Mouse (Mus musculus) stomach, embryonic 16.5 days (tissue): ENCODE data around the gene Ccdc36. TPM values are rescaled to one million over a fixed set of nuclear protein-coding genes. Genes with fewer than 3 reads are reported as not detected.
A peak's percentile ranks its signal among the peaks of the same experiment; 100 is the strongest.

Source experiments
- ATAC-seq: fragments of 200-750 bp; cut with Nextera tagmentation; 2 replicates; pipeline ENCODE4 v1.8.0; 2017; ENCODE audit warnings: moderate number of reproducible peaks, moderate TSS enrichment; ENCODE audit not compliant: insufficient read depth, low FRiP score
- H3K27ac ChIP-seq: fragments of 300-500 bp; sonication (generic); 2 replicates; pipeline ENCODE4 v1.5.1; 2014; ENCODE audit warnings: low read length
- H3K27me3 ChIP-seq: fragments of 300-500 bp; sonication (generic); 2 replicates; pipeline ENCODE4 v1.6.1; 2014; ENCODE audit warnings: low read length, control low read depth, mixed read lengths; ENCODE audit not compliant: control insufficient read depth, insufficient read depth
- H3K36me3 ChIP-seq: fragments of 300-500 bp; sonication (generic); 2 replicates; pipeline ENCODE4 v1.6.1; 2014; ENCODE audit warnings: low read length; ENCODE audit not compliant: control insufficient read depth, insufficient read depth
- H3K4me1 ChIP-seq: fragments of 300-500 bp; sonication (generic); 2 replicates; pipeline ENCODE4 v1.6.1; 2014; ENCODE audit warnings: low read length, control low read depth, mixed read lengths; ENCODE audit not compliant: control insufficient read depth, insufficient read depth
- H3K4me2 ChIP-seq: fragments of 300-500 bp; sonication (generic); 2 replicates; pipeline ENCODE4 v1.6.1; 2014; ENCODE audit warnings: low read depth, low read length, mixed read lengths
- H3K4me3 ChIP-seq: fragments of 300-500 bp; sonication (generic); replicated peaks from 2 replicates; pipeline ENCODE4 v1.5.1; 2014; ENCODE audit warnings: mild to moderate bottlenecking, low read length
- H3K9ac ChIP-seq: fragments of 300-500 bp; sonication (generic); 2 replicates; pipeline ENCODE4 v1.6.1; 2014; ENCODE audit warnings: low read length
- H3K9me3 ChIP-seq: fragments of 300-500 bp; sonication (generic); replicated peaks from 2 replicates; pipeline ENCODE4 v1.6.1; 2016; ENCODE audit warnings: low read length, control low read depth; ENCODE audit not compliant: control insufficient read depth
- WGBS: fragments of 180-500 bp; shearing (Covaris S2); extraction: QIAGEN DNeasy Blood & Tissue Kit; methylation state at CpG from one replicate; pipeline ENCODE4 v1.1.7; 2014; 5-methylcytosine and 5-hydroxymethylcytosine counted together
- polyA plus RNA-seq: library from polyadenylated mRNA; unstranded; fragments of >200 nt; fragmentation: Nextera tagmentation; extraction: Ambion mirVana; gene quantifications from 2 replicates; pipeline ENCODE4 v1.2.1, GENCODE M21; 2015

The Ccdc36 gene
- polyA plus RNA-seq, result 1.3 and 1.9 TPM in 2 replicates

DNA sequence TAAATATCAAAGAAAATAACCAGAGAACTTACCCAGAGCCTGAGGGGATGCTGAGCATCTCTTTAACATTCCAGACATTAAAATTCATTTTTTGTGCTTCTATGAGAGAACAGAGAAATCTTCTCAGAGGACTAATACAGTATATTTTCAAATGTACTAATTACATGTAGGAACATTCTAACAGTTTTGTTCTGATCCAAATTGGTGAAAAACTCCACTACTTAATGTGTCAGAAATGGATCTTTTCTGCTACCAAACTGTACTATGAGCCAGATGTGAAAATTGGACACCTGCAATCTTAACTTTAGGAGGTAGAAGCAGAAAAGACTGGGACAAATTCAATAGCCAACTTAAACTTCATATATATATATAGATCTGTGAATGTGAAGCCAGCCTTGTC lies at the start of gene Ccdc36:
Gene Ccdc36, minus strand, starts transcription at position 101 of the 400 bp plus-strand sequence.
- ATAC-seq, result no peak
- no peak within 1 kb of the TSS for H3K27ac ChIP-seq

GRCm38 (mm10) chr9:108474528-108474927 lies 46.2 kb upstream of the Ccdc36 start:
- Histone ChIP-seq H3K27ac (no peak overlapping the region), H3K9me3 (no peaks in the 10 kb centered on the region), H3K36me3 (no peaks in the 10 kb centered on the region), H3K4me2 (no peak overlapping the region), H3K4me1 (0 out of 2 replicates have a peak, but pooled peaks cover 6% of the 10 kb centered on the region), H3K27me3 (no peaks in the 10 kb centered on the region), H3K9ac (no peak overlapping the region), H3K4me3 (no peak overlapping the region)
- ATAC-seq, result no peak
- WGBS, result 78% methylated on average over 1 of the region's 1 CpGs

More for the DNA sequence above, at the start of gene Ccdc36:
- H3K36me3 ChIP-seq, result no peaks in the 10 kb centered on the region
- no peaks in the 10 kb centered on the region for H3K9me3 ChIP-seq
- no peak within 1 kb of the TSS for H3K9ac ChIP-seq
- no peak within 1 kb of the TSS for H3K4me2 ChIP-seq
- H3K27me3 ChIP-seq, result no peaks in the 10 kb centered on the region
- H3K4me3 ChIP-seq, result no peak within 1 kb of the TSS
- no peaks in the 10 kb centered on the region for H3K4me1 ChIP-seq

DNA sequence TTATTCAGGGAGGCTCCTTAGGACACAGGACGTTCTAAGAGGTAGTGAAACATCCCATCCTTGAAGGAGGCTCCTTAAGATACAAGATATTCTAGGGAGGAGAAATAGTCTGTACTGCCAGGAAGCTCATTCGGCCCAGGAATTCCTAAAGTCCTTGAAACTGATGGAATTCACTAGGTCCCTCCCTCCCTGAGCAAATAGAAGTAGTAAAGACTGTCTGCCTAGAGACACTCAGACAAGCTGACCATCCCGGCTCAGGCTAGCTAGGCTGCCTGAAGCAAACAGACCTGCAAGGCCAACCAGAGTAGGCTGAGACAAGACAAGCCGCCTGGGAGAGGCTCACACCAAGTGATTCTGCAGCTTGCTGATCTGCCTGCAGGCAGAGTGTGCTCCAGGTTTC lies 41.6 kb upstream of the Ccdc36 start:
- no peaks in the 10 kb centered on the region for H3K9me3 ChIP-seq

DNA sequence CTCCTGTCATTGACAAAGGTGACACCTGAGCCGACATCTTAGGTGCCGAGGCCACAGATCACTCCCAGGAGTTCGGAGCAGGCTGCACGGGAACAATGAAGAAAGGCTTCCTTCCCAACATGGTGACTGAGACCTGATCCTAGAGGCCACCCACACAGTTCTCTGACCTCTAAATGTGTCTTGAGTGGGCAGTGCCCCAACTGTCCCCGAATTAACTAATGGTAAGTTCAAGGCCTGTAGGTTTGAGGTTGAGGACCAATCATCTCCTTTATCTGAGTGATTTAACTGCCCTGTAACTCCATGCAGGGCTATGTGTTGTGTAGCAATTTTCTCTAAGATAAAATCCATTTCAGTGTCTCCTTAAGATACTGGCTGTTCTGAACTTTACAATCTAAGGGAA lies 41.1 kb upstream of the Ccdc36 start:
- no peaks in the 10 kb centered on the region for H3K9me3 ChIP-seq
- H3K9ac ChIP-seq, result no peak overlapping the region
- H3K27ac ChIP-seq, result no peak overlapping the region
- WGBS, result 55% methylated on average over 5 of the region's 5 CpGs
- no peaks in the 10 kb centered on the region for H3K27me3 ChIP-seq
- H3K4me3 ChIP-seq, result no peak overlapping the region
- H3K4me1 ChIP-seq, result no peaks in the 10 kb centered on the region
- H3K36me3 ChIP-seq, result peaks cover under 1% of the 10 kb centered on the region; the same call in 1 of the 2 replicates
- no peak for ATAC-seq
- H3K4me2 ChIP-seq, result no peak overlapping the region

More for the DNA sequence above, 41.6 kb upstream of the Ccdc36 start:
- Histone ChIP-seq H3K36me3 (no peaks in the 10 kb centered on the region; the same call in 1 of the 2 replicates), H3K27ac (no peak overlapping the region), H3K4me3 (no peak overlapping the region), H3K4me2 (no peak overlapping the region), H3K9ac (no peak overlapping the region), H3K27me3 (no peaks in the 10 kb centered on the region), H3K4me1 (no peaks in the 10 kb centered on the region)
- no peak for ATAC-seq
- 59% methylated on average over 4 of the region's 4 CpGs for WGBS

GRCm38 (mm10) chr9:108466219-108466618 lies 37.9 kb upstream of the Ccdc36 start:
- H3K27ac ChIP-seq, result no peak overlapping the region
- H3K36me3 ChIP-seq, result peaks cover 14% of the 10 kb centered on the region
- H3K9me3 ChIP-seq, result no peaks in the 10 kb centered on the region
- no peaks in the 10 kb centered on the region for H3K27me3 ChIP-seq
- peaks cover 15% of the 10 kb centered on the region for H3K4me1 ChIP-seq
- 89% methylated on average over 2 of the region's 2 CpGs for WGBS
- H3K4me2 ChIP-seq, result no peak overlapping the region
- H3K4me3 ChIP-seq, result no peak overlapping the region
- H3K9ac ChIP-seq, result no peak overlapping the region
- ATAC-seq, result no peak

GRCm38 (mm10) chr9:108463713-108464112 lies 35.4 kb upstream of the Ccdc36 start:
- no peak overlapping the region for H3K27ac ChIP-seq
- H3K27me3 ChIP-seq, result no peaks in the 10 kb centered on the region
- H3K4me3 ChIP-seq, result no peak overlapping the region
- 93% methylated on average over 9 of the region's 9 CpGs for WGBS
- no peak for ATAC-seq
- peaks cover 20% of the 10 kb centered on the region for H3K4me1 ChIP-seq
- 0 out of 2 replicates have a peak overlapping the region, but pooled peaks have one; percentile 19 for H3K9ac ChIP-seq
- no peak overlapping the region for H3K4me2 ChIP-seq
- H3K9me3 ChIP-seq, result no peaks in the 10 kb centered on the region
- peaks cover 14% of the 10 kb centered on the region for H3K36me3 ChIP-seq

- WGBS, result 38% methylated on average over 10 of the region's 10 CpGs
- Histone ChIP-seq H3K27me3 (no peaks in the 10 kb centered on the region), H3K27ac (peak overlapping the region; percentile 94), H3K4me3 (peak overlapping the region; percentile 86), H3K9me3 (no peaks in the 10 kb centered on the region), H3K4me1 (peaks cover 20% of the 10 kb centered on the region), H3K4me2 (peak overlapping the region; percentile 80), H3K36me3 (peaks cover 14% of the 10 kb centered on the region), H3K9ac (peak overlapping the region; percentile 95; the same call in 1 of the 2 replicates)
- peak; percentile 86 for ATAC-seq
Measured at GRCm38 (mm10) chr9:108462192-108462591, 33.9 kb upstream of the Ccdc36 start.

- peak overlapping the region; percentile 95 for H3K9ac ChIP-seq
- peaks cover 20% of the 10 kb centered on the region for H3K4me1 ChIP-seq
- peaks cover 14% of the 10 kb centered on the region for H3K36me3 ChIP-seq
- no peak for ATAC-seq
- H3K9me3 ChIP-seq, result no peaks in the 10 kb centered on the region
- peak overlapping the region; percentile 94 for H3K27ac ChIP-seq
- peak overlapping the region; percentile 86 for H3K4me3 ChIP-seq
- 67% methylated on average over 5 of the region's 5 CpGs for WGBS
- peak overlapping the region; percentile 80 for H3K4me2 ChIP-seq
- no peaks in the 10 kb centered on the region for H3K27me3 ChIP-seq
Measured at GRCm38 (mm10) chr9:108461675-108462074, 33.4 kb upstream of the Ccdc36 start.

DNA sequence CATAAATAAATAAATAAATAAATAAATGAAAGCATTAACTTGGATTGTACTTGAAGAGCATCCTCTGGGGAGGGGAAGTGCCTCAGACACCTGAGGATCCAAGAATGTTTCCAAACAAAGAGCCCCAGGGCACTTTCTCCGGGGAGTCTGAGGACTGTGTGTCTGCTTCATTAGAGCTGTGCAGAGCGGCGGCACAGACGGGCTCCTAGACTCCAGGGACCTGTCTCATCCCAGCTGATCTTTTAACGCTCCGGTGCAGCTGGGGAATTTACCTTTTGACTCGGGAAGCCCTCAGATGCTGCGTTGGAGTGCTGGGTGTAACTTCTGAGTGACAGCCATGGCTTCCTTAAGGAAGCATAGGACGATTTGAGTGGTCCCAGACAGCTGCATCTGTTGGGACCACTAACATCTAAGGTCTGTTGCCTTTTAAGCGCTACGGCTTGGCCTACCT lies 32.9 kb upstream of the Ccdc36 start, which contains the start of gene Klhdc8b:
Gene Klhdc8b, minus strand, starts transcription at position 401 of the 451 bp plus-strand sequence.
- 17% methylated on average over 11 of the region's 11 CpGs for WGBS
- peak within 1 kb of the TSS; percentile 95 for H3K9ac ChIP-seq
- no peaks in the 10 kb centered on the region for H3K9me3 ChIP-seq
- peak within 1 kb of the TSS; percentile 80 for H3K4me2 ChIP-seq
- peaks cover 14% of the 10 kb centered on the region for H3K36me3 ChIP-seq
- peaks cover 20% of the 10 kb centered on the region for H3K4me1 ChIP-seq
- peak within 1 kb of the TSS; percentile 86 for H3K4me3 ChIP-seq
- ATAC-seq, result no peak
- H3K27me3 ChIP-seq, result no peaks in the 10 kb centered on the region
- H3K27ac ChIP-seq, result peak within 1 kb of the TSS; percentile 94
